Mouse (Mus musculus) liver, adult 2 months (tissue): Measurements from ENCODE around the gene Psme2. TPM values are rescaled to one million over a fixed set of nuclear protein-coding genes. Genes with fewer than 3 reads are reported as not detected.

Source experiments
- DNase-seq: peaks from one replicate; pipeline ENCODE4 v3.0.0-alpha.2; 2011; ENCODE audit warnings: low read depth, low spot score; ENCODE audit errors: extremely low read depth
- H3K27ac ChIP-seq: fragments of 200-500 bp; replicated peaks from 2 replicates; pipeline ENCODE4 v1.5.1; 2012; ENCODE audit warnings: low read depth, mild to moderate bottlenecking, control low read depth, inconsistent platforms, low read length; ENCODE audit not compliant: insufficient read depth
- H3K27me3 ChIP-seq: fragments of 200-500 bp; 2 replicates; pipeline ENCODE4 v1.6.1; 2012; ENCODE audit warnings: mild to moderate bottlenecking, moderate library complexity, low read length, inconsistent platforms; ENCODE audit not compliant: control insufficient read depth, insufficient read depth
- H3K36me3 ChIP-seq: fragments of 200-500 bp; 2 replicates; pipeline ENCODE4 v1.6.1; 2012; ENCODE audit warnings: low read length, inconsistent platforms; ENCODE audit not compliant: control insufficient read depth, insufficient read depth
- H3K4me1 ChIP-seq: fragments of 200-500 bp; 2 replicates; pipeline ENCODE4 v1.6.1; 2011; ENCODE audit warnings: low read length; ENCODE audit not compliant: control insufficient read depth, insufficient read depth
- H3K4me3 ChIP-seq: fragments of 200-500 bp; 2 replicates; pipeline ENCODE4 v1.5.1; 2011; ENCODE audit warnings: low read depth, mild to moderate bottlenecking, control low read depth, low read length, moderate library complexity; ENCODE audit not compliant: insufficient read depth
- H3K79me2 ChIP-seq: fragments of 200-500 bp; 2 replicates; pipeline ENCODE4 v1.6.1; 2012; ENCODE audit warnings: inconsistent platforms, mild to moderate bottlenecking, low read length, moderate library complexity; ENCODE audit not compliant: control insufficient read depth, insufficient read depth
- H3K9ac ChIP-seq: fragments of 200-500 bp; 2 replicates; pipeline ENCODE4 v1.6.1; 2012; ENCODE audit warnings: low read depth, mild to moderate bottlenecking, control low read depth, inconsistent platforms, low read length
- CTCF ChIP-seq: fragments of 200-500 bp; IDR thresholded peaks from 2 replicates; pipeline ENCODE4 v1.5.1; 2011; ENCODE audit warnings: low read depth, low read length, control low read depth
- POLR2A ChIP-seq: fragments of 200-500 bp; IDR thresholded peaks from 2 replicates; pipeline ENCODE4 v1.6.1; 2011; ENCODE audit warnings: low read length, control low read depth; ENCODE audit not compliant: insufficient read depth; ENCODE audit errors: extremely low read depth
- WGBS: fragments of 180-500 bp; shearing (Covaris S2); methylation state at CpG from one replicate; pipeline ENCODE4 v1.1.7; 2018; 5-methylcytosine and 5-hydroxymethylcytosine counted together
- polyA plus RNA-seq: library from polyadenylated mRNA; depleted of rRNA; stranded (reverse); fragments of >200 nt; gene quantifications from 2 replicates; pipeline ENCODE4 v1.2.3, GENCODE M21; 2012
- total RNA-seq: library from RNA; depleted of rRNA; stranded (reverse); fragments of >200 nt; gene quantifications from 2 replicates; pipeline ENCODE4 v1.2.3, GENCODE M21; 2014

The Psme2 gene
- total and polyA plus RNA-seq, 2 experiments = 55.9 to 142 TPM

GRCm38 (mm10) chr14:55614565-55615178 is 23.8 kb upstream of the Psme2 start:
- Histone ChIP-seq H3K27ac (no peak overlapping the region), H3K9ac (no peak overlapping the region), H3K79me2 (no peaks in the 10 kb centered on the region), H3K4me3 (no peak overlapping the region), H3K4me1 (peaks cover 3% of the 10 kb centered on the region; the same call in 1 of the 2 replicates), H3K27me3 (no peaks in the 10 kb centered on the region), H3K36me3 (peaks cover under 1% of the 10 kb centered on the region; the same call in 1 of the 2 replicates)
- no peak for TF ChIP-seq CTCF
- no peak for TF ChIP-seq POLR2A
- WGBS = 95% methylated on average over 7 of the region's 7 CpGs
- DNase-seq = no peak

DNA sequence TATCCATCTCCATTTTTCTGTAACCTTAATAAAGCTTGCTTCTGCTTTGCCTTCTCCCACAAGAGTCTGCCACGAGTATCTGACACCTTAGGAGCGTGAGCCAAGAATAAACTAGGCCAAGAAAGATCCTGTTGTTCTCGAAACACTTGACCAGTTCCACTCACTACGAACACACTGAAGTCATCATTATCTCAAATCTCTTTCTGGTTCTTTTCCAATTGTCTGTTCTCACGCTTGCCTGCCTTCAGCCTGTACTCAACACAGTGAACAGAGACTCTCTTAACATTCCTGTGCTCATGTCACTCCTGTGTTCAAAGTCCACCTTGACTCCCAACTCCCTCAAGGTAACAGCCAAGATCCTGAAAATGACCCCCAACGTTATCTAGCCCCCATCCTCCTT is 22.4 kb upstream of the Psme2 start:
- Histone ChIP-seq H3K4me3 (no peak overlapping the region), H3K27ac (no peak overlapping the region), H3K79me2 (no peaks in the 10 kb centered on the region), H3K36me3 (peaks cover 12% of the 10 kb centered on the region), H3K4me1 (peaks cover 3% of the 10 kb centered on the region; the same call in 1 of the 2 replicates), H3K9ac (no peak overlapping the region), H3K27me3 (no peaks in the 10 kb centered on the region)
- TF ChIP-seq POLR2A (no peak), CTCF (no peak)
- no peak for DNase-seq
- 71% methylated on average over 6 of the region's 6 CpGs for WGBS

DNA sequence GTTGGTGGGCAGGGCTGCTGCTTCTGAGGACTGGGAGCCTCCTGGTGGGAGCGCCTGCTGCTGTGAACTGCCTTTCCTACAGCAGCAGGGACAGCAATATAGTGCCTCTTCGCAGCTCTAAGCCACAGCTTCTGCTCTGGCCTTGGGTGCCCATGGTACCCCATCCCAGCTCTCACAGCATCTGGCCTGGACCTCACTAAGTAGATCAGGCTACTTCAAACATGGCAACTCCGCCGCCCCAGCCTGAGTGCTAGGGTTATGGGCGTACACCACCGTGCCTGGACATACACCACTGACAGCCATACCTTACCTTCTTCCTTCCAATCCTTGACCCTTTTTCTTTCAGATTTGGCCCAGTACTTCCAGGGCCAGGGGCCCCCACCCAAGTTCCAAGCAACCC is 17.4 kb upstream of the Psme2 start:
- H3K9ac ChIP-seq = no peak overlapping the region
- H3K79me2 ChIP-seq = no peaks in the 10 kb centered on the region; the same call in 1 of the 2 replicates
- H3K27ac ChIP-seq = no peak overlapping the region
- peaks cover 35% of the 10 kb centered on the region for H3K36me3 ChIP-seq
- WGBS = 98% methylated on average over 6 of the region's 6 CpGs
- TF ChIP-seq CTCF = no peak
- no peak for TF ChIP-seq POLR2A
- H3K4me3 ChIP-seq = no peak overlapping the region
- no peaks in the 10 kb centered on the region for H3K27me3 ChIP-seq
- H3K4me1 ChIP-seq = peaks cover 14% of the 10 kb centered on the region
- no peak for DNase-seq

DNA sequence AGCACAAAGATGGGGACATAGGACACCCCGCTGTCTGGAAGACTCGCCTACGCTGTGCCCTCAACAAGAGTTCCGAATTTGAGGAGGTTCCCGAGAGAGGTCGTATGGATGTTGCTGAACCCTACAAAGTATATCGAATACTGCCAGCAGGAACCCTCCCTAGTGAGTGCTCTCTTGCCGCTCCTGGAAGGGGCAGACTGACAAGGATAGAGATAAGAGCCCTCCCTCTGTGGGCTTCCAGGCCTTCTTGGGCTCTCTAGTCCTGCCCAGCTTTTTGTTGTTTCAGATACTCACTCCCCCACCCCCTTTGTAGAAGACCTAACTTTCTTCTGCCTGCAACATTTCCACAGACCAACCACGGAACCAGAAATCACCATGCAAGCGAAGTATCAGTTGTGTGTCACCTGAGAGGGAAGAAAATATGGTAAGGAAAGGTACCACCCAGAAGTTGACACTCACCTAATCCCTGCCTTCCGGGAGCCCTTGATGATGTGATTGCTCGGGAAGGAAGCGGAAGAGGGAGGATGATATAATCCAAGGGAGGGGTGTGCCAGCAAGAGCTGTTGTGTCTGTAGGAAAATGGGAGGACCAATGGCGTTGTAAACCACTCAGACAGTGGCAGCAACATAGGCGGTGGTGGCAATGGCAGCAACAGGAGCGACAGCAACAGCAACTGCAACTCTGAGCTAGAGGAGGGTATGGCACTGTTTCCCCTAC is 15.0 kb upstream of the Psme2 start:
- H3K4me1 ChIP-seq = peaks cover 22% of the 10 kb centered on the region
- H3K27me3 ChIP-seq = no peaks in the 10 kb centered on the region
- WGBS = 91% methylated on average over 16 of the region's 16 CpGs
- no peak overlapping the region for H3K9ac ChIP-seq
- peaks cover 2% of the 10 kb centered on the region; the same call in 1 of the 2 replicates for H3K79me2 ChIP-seq
- H3K36me3 ChIP-seq = peaks cover 39% of the 10 kb centered on the region
- H3K27ac ChIP-seq = no peak overlapping the region
- no peak for DNase-seq
- no peak overlapping the region for H3K4me3 ChIP-seq
- TF ChIP-seq POLR2A = no peak
- TF ChIP-seq CTCF = no peak

GRCm38 (mm10) chr14:55604823-55605222 is 13.9 kb upstream of the Psme2 start:
- Histone ChIP-seq H3K27me3 (no peaks in the 10 kb centered on the region), H3K36me3 (peaks cover 45% of the 10 kb centered on the region), H3K9ac (peak overlapping the region; percentile 55), H3K27ac (peak overlapping the region; percentile 96), H3K79me2 (peaks cover 2% of the 10 kb centered on the region; the same call in 1 of the 2 replicates), H3K4me3 (peak overlapping the region; percentile 75), H3K4me1 (peaks cover 22% of the 10 kb centered on the region)
- 81% methylated on average over 11 of the region's 11 CpGs for WGBS
- no peak for DNase-seq
- TF ChIP-seq POLR2A (no peak), CTCF (no peak)
